Mouse (Mus musculus) heart, adult 2 months (tissue): ENCODE measurements at regions not wholly inside any gene's neighbourhood (a gene's known extent, or its start where the extent isn't known, plus 50 kb on each side); places are given as distances from the start of the nearest gene placed in this dataset.

ENCODE experiments used
- DNase-seq, 2 experiments: peaks; one replicate each; pipeline ENCODE4 v3.0.0; 2021
- H3K27ac ChIP-seq: fragments of 200-600 bp; 2 replicates; pipeline ENCODE4 v1.8.1; 2022
- H3K27me3 ChIP-seq: fragments of 200-500 bp; 2 replicates; pipeline ENCODE4 v1.6.1; 2012; ENCODE audit warnings: mild to moderate bottlenecking, low read length, inconsistent platforms, mixed read lengths; ENCODE audit not compliant: control insufficient read depth, insufficient read depth
- H3K36me3 ChIP-seq: fragments of 200-500 bp; 2 replicates; pipeline ENCODE4 v1.6.1; 2012; ENCODE audit warnings: low read length, inconsistent platforms; ENCODE audit not compliant: control insufficient read depth, insufficient read depth
- H3K4me1 ChIP-seq: fragments of 200-500 bp; 2 replicates; pipeline ENCODE4 v1.6.1; 2011; ENCODE audit warnings: low read length; ENCODE audit not compliant: control insufficient read depth, insufficient read depth
- H3K4me3 ChIP-seq: fragments of 200-600 bp; 2 replicates; pipeline ENCODE4 v1.8.1; 2022
- H3K79me2 ChIP-seq: fragments of 200-500 bp; replicated peaks from 2 replicates; pipeline ENCODE4 v1.6.1; 2012; ENCODE audit warnings: mild to moderate bottlenecking, inconsistent platforms, low read length, moderate library complexity, mixed read lengths; ENCODE audit not compliant: control insufficient read depth, insufficient read depth
- H3K9ac ChIP-seq: fragments of 200-500 bp; 2 replicates; pipeline ENCODE4 v1.6.1; 2012; ENCODE audit warnings: low read depth, mild to moderate bottlenecking, control low read depth, inconsistent platforms, low read length, mixed read lengths
- CTCF ChIP-seq: fragments of 200-600 bp; IDR thresholded peaks from 2 replicates; pipeline ENCODE4 v1.8.1; 2022; ENCODE audit warnings: antibody characterized with exemption, mild to moderate bottlenecking, moderate library complexity
- EP300 ChIP-seq: fragments of 200-500 bp; IDR thresholded peaks from 2 replicates; pipeline ENCODE4 v1.6.1; 2011; ENCODE audit warnings: low read depth, low read length, control low read depth; ENCODE audit not compliant: insufficient read depth
- POLR2A ChIP-seq: fragments of 200-500 bp; IDR thresholded peaks from 2 replicates; pipeline ENCODE4 v1.6.1; 2011; ENCODE audit warnings: mild to moderate bottlenecking, low read depth, low read length, control low read depth; ENCODE audit not compliant: insufficient read depth
- WGBS: fragments of 180-500 bp; shearing (Covaris S2); methylation state at CpG from one replicate; pipeline ENCODE4 v1.1.7; 2018; 5-methylcytosine and 5-hydroxymethylcytosine counted together
- intact Hi-C: fragments of 180-260 bp; cut with DNase I; formaldehyde crosslinking; loops from one replicate; pipeline ENCODE4 v1.15.1; 2025

DNA sequence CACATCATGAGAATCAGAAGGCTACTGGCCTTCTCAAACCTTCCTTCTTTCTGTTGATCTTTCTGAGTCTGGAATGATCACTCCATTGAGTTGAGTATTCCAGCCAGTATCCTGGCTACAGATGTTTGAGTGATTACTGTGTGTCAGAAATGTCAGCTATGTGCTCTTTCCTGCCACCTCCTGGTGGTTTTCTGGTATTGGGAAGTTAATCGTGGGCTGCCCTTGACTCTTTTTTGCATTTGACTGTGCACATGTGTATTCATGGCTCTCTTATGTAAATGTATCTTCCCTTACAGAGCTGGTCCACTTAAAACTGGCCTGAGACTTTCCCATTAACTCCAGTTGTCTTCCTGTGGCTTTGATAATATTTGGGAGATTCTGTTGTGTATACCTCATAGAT is 86.6 kb upstream of the Vmn1r26 start:
- 23% methylated on average over 1 of the region's 1 CpGs for WGBS
- DNase-seq, result no peak

More for the DNA sequence above, 86.6 kb upstream of the Vmn1r26 start:
- H3K27ac ChIP-seq, result no peak overlapping the region
- no peak overlapping the region for H3K9ac ChIP-seq
- no peaks in the 10 kb centered on the region for H3K36me3 ChIP-seq
- TF ChIP-seq POLR2A (no peak), EP300 (no peak), CTCF (0 out of 2 replicates have a peak, but pooled peaks have one; percentile 22)
- intact Hi-C loops, result no loop called here
- no peaks in the 10 kb centered on the region for H3K4me1 ChIP-seq
- no peak overlapping the region for H3K4me3 ChIP-seq
- H3K27me3 ChIP-seq, result no peaks in the 10 kb centered on the region
- H3K79me2 ChIP-seq, result no peaks in the 10 kb centered on the region
